Comparison of ENCODE assay signal across 19 mouse cellular contexts in the genomic region with DNA sequence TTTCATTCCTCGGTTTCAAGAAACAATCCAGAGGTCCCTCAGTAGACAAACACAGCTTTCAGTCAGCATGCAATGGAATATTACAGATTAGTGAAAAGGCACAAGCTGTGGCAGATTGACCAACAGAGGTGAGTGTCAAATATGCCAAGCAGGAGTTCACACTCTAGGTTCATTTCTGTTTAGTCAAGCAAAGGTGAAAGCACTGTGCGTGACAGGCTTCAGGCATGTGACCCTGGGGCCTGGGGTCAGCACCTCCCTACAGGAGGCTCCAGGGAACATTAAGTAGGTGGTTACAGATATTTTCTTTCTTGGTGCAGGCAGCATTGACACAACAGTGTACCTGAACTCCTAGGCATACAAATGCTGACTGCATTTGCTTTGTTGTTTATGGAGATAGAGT. TPM values are rescaled to one million over a fixed set of nuclear protein-coding genes. Genes with fewer than 3 reads are reported as not detected.
"Had no signal": no experiment of that assay in that cellular context is flagged by ENCODE, and none has a peak within 500 bp of the region (broad histone marks: within the 10 kb centered on the region; RNA-seq: fewer than 3 reads in every experiment).

No protein-coding gene starts in this region.

- H3K36me3 ChIP-seq: intestine, embryonic 15.5 days; limb, embryonic 12.5 days; limb, embryonic 15.5 days; liver, embryonic 13.5 days; midbrain, embryonic 12.5 days; neural tube, embryonic 13.5 days had no signal

- H3K27ac ChIP-seq: intestine, embryonic 15.5 days; kidney, postnatal 0 days; limb, embryonic 12.5 days; limb, embryonic 15.5 days; liver, embryonic 13.5 days; midbrain, embryonic 12.5 days; neural tube, embryonic 13.5 days had no signal

- H3K27me3 ChIP-seq: intestine, embryonic 15.5 days; limb, embryonic 15.5 days had no signal

- H3K9ac ChIP-seq: intestine, embryonic 15.5 days; limb, embryonic 12.5 days; limb, embryonic 15.5 days; liver, embryonic 13.5 days; midbrain, embryonic 12.5 days; neural tube, embryonic 13.5 days had no signal

- H3K4me3 ChIP-seq: intestine, embryonic 15.5 days; limb, embryonic 12.5 days; limb, embryonic 15.5 days; liver, embryonic 13.5 days; midbrain, embryonic 12.5 days; myocyte; neural tube, embryonic 13.5 days had no signal

- DNase-seq: left cerebral cortex, postnatal 4 days; liver, embryonic 13.5 days; lung, adult 2 months; lung, postnatal 14 days; lung, postnatal 4 days; thymus, adult 18-20 months; thymus, postnatal 36 days had no signal

RNA-seq across cellular contexts. Expression of a gene that starts 57.3 kb away (rescaled TPM):
- total RNA-seq: megakaryocyte progenitor cell, adult 5-6 weeks; megakaryocyte-erythroid progenitor cell, adult 5-6 weeks; monocyte, adult 5-6 weeks; neutrophil, adult 5-6 weeks had no signal
- polyA plus RNA-seq: small intestine, adult 2 months had no signal
